Mouse (Mus musculus): ENCODE results near the gene 2010300C02Rik.

GRCm38 (mm10) chr1:37729353-37729752 lies 9.5 kb upstream of the 2010300C02Rik start:
- TF ChIP-seq EP300 (IDR thresholded peaks at IDR 0.05) (no peak), CTCF (IDR thresholded peaks at IDR 0.05) (no peak)
